Comparison of ENCODE assay signal across 19 mouse cellular contexts in genomic region chr16:58520457-58520856, GRCm38 (mm10). TPM values are rescaled to one million over a fixed set of nuclear protein-coding genes. Genes with fewer than 3 reads are reported as not detected.
DNase-seq lines count a peak whose midpoint lies in the region; ATAC-seq and TF ChIP-seq lines count a peak whose summit lies in the region.
"Had no signal": no experiment of that assay in that cellular context is flagged by ENCODE, and none has a peak within 500 bp of the region (broad histone marks: within the 10 kb centered on the region; RNA-seq: fewer than 3 reads in every experiment).

No protein-coding gene starts in this region.

- no peak overlapping the region for H3K4me3 ChIP-seq in hindbrain, embryonic 15.5 days
- no peak overlapping the region for H3K4me3 ChIP-seq in hindbrain, embryonic 14.5 days (replicated peaks; ENCODE audit: low read length)
- peak overlapping the region; percentile 39 for H3K4me3 ChIP-seq in lung, adult 2 months (replicated peaks; ENCODE audit: extremely low read depth, low read depth, low read length)
- H3K4me3 ChIP-seq in G1E (ENCODE audit: low read depth, low read length): peak overlapping the region; percentile 98
- H3K4me3 ChIP-seq in liver, embryonic 11.5 days (ENCODE audit: low read depth, low read length): peak overlapping the region; percentile 75
- H3K4me3 ChIP-seq: embryonic facial prominence, embryonic 15.5 days; forebrain, embryonic 13.5 days; hindbrain, embryonic 10.5 days; limb, embryonic 15.5 days; midbrain, embryonic 13.5 days; myocyte had no signal

- H3K4me2 ChIP-seq in hindbrain, embryonic 15.5 days: 0 out of 2 replicates have a peak overlapping the region, but pooled peaks have one; percentile 4
- H3K4me2 ChIP-seq in hindbrain, embryonic 14.5 days (replicated peaks): no peak overlapping the region
- H3K4me2 ChIP-seq in liver, embryonic 11.5 days: peak overlapping the region; percentile 91
- H3K4me2 ChIP-seq: embryonic facial prominence, embryonic 15.5 days; limb, embryonic 15.5 days; midbrain, embryonic 13.5 days had no signal

- no peak for TF ChIP-seq POLR2A in lung, adult 2 months (IDR thresholded peaks at IDR 0.05; ENCODE audit: borderline replicate concordance, extremely low read depth, low read depth, low read length)

- ATAC-seq in hindbrain, embryonic 15.5 days (ENCODE audit: low FRiP score, low read depth): no peak
- no peak for ATAC-seq in hindbrain, embryonic 14.5 days (ENCODE audit: low FRiP score)
- no peak for ATAC-seq in G1E (ENCODE audit: extremely low read depth, insufficient number of reproducible peaks, low FRiP score, poor library complexity, severe bottlenecking)
- peak; percentile 54 for ATAC-seq in liver, embryonic 11.5 days (replicated peaks; ENCODE audit: low FRiP score)
- no peak for ATAC-seq in granulocyte monocyte progenitor cell, adult 5-6 weeks (replicated peaks; ENCODE audit: poor library complexity, severe bottlenecking)
- ATAC-seq: forebrain, embryonic 13.5 days; midbrain, embryonic 13.5 days had no signal

- no peaks in the 10 kb centered on the region for H3K9me3 ChIP-seq in hindbrain, embryonic 15.5 days
- peaks cover 10% of the 10 kb centered on the region; the same call in 1 of the 2 replicates for H3K9me3 ChIP-seq in hindbrain, embryonic 14.5 days (ENCODE audit: control insufficient read depth, low read length)
- H3K9me3 ChIP-seq in G1E (replicated peaks): no peaks in the 10 kb centered on the region
- no peaks in the 10 kb centered on the region for H3K9me3 ChIP-seq in liver, embryonic 11.5 days (ENCODE audit: control insufficient read depth, low read length)
- H3K9me3 ChIP-seq: embryonic facial prominence, embryonic 15.5 days; limb, embryonic 15.5 days had no signal

- no peak for TF ChIP-seq CTCF in lung, adult 2 months (IDR thresholded peaks at IDR 0.05; ENCODE audit: insufficient read depth, low read length)
- TF ChIP-seq CTCF in G1E (IDR thresholded peaks at IDR 0.05; ENCODE audit: low read depth, low read length): no peak

- 93% methylated on average over 6 of the region's 6 CpGs for WGBS in hindbrain, embryonic 15.5 days
- 93% methylated on average over 6 of the region's 6 CpGs for WGBS in hindbrain, embryonic 14.5 days
- 67% methylated on average over 6 of the region's 6 CpGs for WGBS in lung, adult 2 months
- WGBS in liver, embryonic 11.5 days: 55% methylated on average over 6 of the region's 6 CpGs

- DNase-seq in hindbrain, embryonic 14.5 days (ENCODE audit: low spot score): no peak
- no peak for DNase-seq in lung, adult 2 months
- no peak for DNase-seq in lung, postnatal 10 days
- DNase-seq in G1E (ENCODE audit: low spot score): no peak
- no peak for DNase-seq in liver, embryonic 11.5 days (ENCODE audit: low spot score)
- no peak for DNase-seq in adrenal gland, adult (ENCODE audit: inconsistent age in 2 of 2, low spot score in 1 of 2)
- DNase-seq: adrenal gland, postnatal 36 days; cerebellum, adult 9-11 months; heart, adult 18-20 months; right cerebral cortex, postnatal 14 days; thymus, postnatal 4 days had no signal

- 0 out of 2 replicates have a peak, but pooled peaks cover 3% of the 10 kb centered on the region for H3K27me3 ChIP-seq in hindbrain, embryonic 15.5 days
- H3K27me3 ChIP-seq in hindbrain, embryonic 14.5 days (ENCODE audit: control insufficient read depth, insufficient read depth, low read length): peaks cover 11% of the 10 kb centered on the region
- no peaks in the 10 kb centered on the region for H3K27me3 ChIP-seq in G1E (ENCODE audit: insufficient read depth, low read length)
- no peaks in the 10 kb centered on the region for H3K27me3 ChIP-seq in liver, embryonic 11.5 days (replicated peaks; ENCODE audit: control insufficient read depth, insufficient read depth, low read length)
- H3K27me3 ChIP-seq: embryonic facial prominence, embryonic 15.5 days; limb, embryonic 15.5 days had no signal

- no peak overlapping the region for H3K9ac ChIP-seq in hindbrain, embryonic 15.5 days
- no peak overlapping the region for H3K9ac ChIP-seq in hindbrain, embryonic 14.5 days
- H3K9ac ChIP-seq in liver, embryonic 11.5 days (ENCODE audit: low read depth, low read length): peak overlapping the region; percentile 54
- H3K9ac ChIP-seq: embryonic facial prominence, embryonic 15.5 days; forebrain, embryonic 13.5 days; limb, embryonic 15.5 days; midbrain, embryonic 13.5 days had no signal

- no peaks in the 10 kb centered on the region for H3K36me3 ChIP-seq in hindbrain, embryonic 15.5 days
- no peaks in the 10 kb centered on the region for H3K36me3 ChIP-seq in hindbrain, embryonic 14.5 days (replicated peaks; ENCODE audit: control insufficient read depth, insufficient read depth)
- peaks cover 15% of the 10 kb centered on the region for H3K36me3 ChIP-seq in G1E (replicated peaks)
- H3K36me3 ChIP-seq in liver, embryonic 11.5 days (ENCODE audit: control insufficient read depth, insufficient read depth, low read length): no peaks in the 10 kb centered on the region
- H3K36me3 ChIP-seq: embryonic facial prominence, embryonic 15.5 days; hindbrain, embryonic 10.5 days; limb, embryonic 15.5 days; midbrain, embryonic 13.5 days had no signal

- H3K27ac ChIP-seq in hindbrain, embryonic 15.5 days (replicated peaks): no peak overlapping the region
- no peak overlapping the region for H3K27ac ChIP-seq in hindbrain, embryonic 14.5 days
- H3K27ac ChIP-seq in liver, embryonic 11.5 days (ENCODE audit: low read depth, low read length): peak overlapping the region; percentile 85
- H3K27ac ChIP-seq: embryonic facial prominence, embryonic 15.5 days; forebrain, embryonic 13.5 days; limb, embryonic 15.5 days; midbrain, embryonic 13.5 days had no signal

- peaks cover 5% of the 10 kb centered on the region for H3K4me1 ChIP-seq in hindbrain, embryonic 15.5 days (replicated peaks)
- H3K4me1 ChIP-seq in hindbrain, embryonic 14.5 days (replicated peaks; ENCODE audit: control insufficient read depth, insufficient read depth, low read length): peaks cover 6% of the 10 kb centered on the region; the same call in 1 of the 2 replicates
- no peaks in the 10 kb centered on the region for H3K4me1 ChIP-seq in lung, adult 2 months (ENCODE audit: control insufficient read depth, insufficient read depth, low read length)
- H3K4me1 ChIP-seq in G1E (ENCODE audit: insufficient read depth, low read depth, low read length): peaks cover 56% of the 10 kb centered on the region
- peaks cover 22% of the 10 kb centered on the region for H3K4me1 ChIP-seq in liver, embryonic 11.5 days (replicated peaks; ENCODE audit: control insufficient read depth, insufficient read depth, low read length)

RNA-seq across cellular contexts. Expression of gene St3gal6, which starts 3.6 kb away (rescaled TPM):
- polyA plus RNA-seq in hindbrain, embryonic 15.5 days (2015; fragmentation: Nextera tagmentation; extraction: Ambion mirVana): 13.2 and 14.2 TPM in 2 replicates
- polyA plus RNA-seq in hindbrain, embryonic 14.5 days (2014; fragmentation: Nextera tagmentation; extraction: Ambion mirVana): 10.4 and 10.8 TPM in 2 replicates
- polyA plus RNA-seq in lung, adult 2 months (2012; rRNA removed): 38.8 and 60.1 TPM in 2 replicates
- total RNA-seq in G1E (2014; fragmentation: Nextera tagmentation) (327 and 403 TPM in 2 replicates), G1E (2017) (104 and 115 TPM in 2 replicates)
- 166 and 198 TPM in 2 replicates for polyA plus RNA-seq in G1E (2012)
- 66.0 and 67.9 TPM in 2 replicates for polyA plus RNA-seq in liver, embryonic 11.5 days (2014; fragmentation: Nextera tagmentation; extraction: Ambion mirVana)
- not detected in 2 replicates for total RNA-seq in granulocyte monocyte progenitor cell, adult 5-6 weeks (2014; fragmentation: Nextera tagmentation)
- 0.73 TPM in 1 of 2 replicates, not detected in the other for total RNA-seq in granulocyte monocyte progenitor cell, adult 5-6 weeks (2017)

Comparison
In these comparisons a context has a peak if more than half of its experiments do, and no peak if none do; other contexts are left out.
1. H3K4me3 ChIP-seq: peak in lung, adult 2 months (single experiment), G1E (single experiment) and liver, embryonic 11.5 days (single experiment); none in hindbrain, embryonic 15.5 days (single experiment) and hindbrain, embryonic 14.5 days (single experiment).